Mouse (Mus musculus): Measurements from ENCODE around the gene Map1lc3b.

DNA sequence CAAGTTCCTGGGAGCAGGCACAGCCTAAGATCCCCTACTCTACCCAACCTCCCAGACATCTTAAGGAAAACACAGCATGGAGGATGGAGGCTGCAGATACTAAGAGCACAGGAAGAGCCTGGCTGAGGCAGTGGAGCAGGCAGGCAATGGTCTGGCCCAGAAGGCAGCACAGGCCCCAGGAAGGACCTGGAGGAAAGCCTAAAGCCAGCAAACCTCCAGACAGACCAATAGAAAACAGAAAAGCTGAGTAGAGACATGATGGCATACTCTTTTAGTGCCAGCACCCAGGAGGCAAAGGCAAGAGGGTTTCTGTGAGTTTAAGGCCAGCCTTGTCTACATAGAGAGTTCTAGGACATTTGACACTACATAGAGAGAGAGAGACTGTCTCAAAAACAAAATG is 23.3 kb downstream of the Map1lc3b start:
- TF ChIP-seq CTCF (IDR thresholded peaks at IDR 0.05; ENCODE audit: low read depth, low read length): no peak
- no peak for TF ChIP-seq EP300 (IDR thresholded peaks at IDR 0.05; ENCODE audit: insufficient read depth, low read depth, low read length)
- no peak for TF ChIP-seq POLR2A (IDR thresholded peaks at IDR 0.05; ENCODE audit: insufficient read depth, low read length)
